Mouse (Mus musculus) CH12.LX (cell line): ENCODE measurements around the gene Sept1.

Experiments used
- BHLHE40 ChIP-seq: IDR thresholded peaks from 2 replicates; pipeline ENCODE4 v1.6.1; 2011; ENCODE audit warnings: mild to moderate bottlenecking, low read depth, low read length, improper control_type of control experiment
- CHD2 ChIP-seq: IDR thresholded peaks from 2 replicates; pipeline ENCODE4 v1.6.1; 2011; ENCODE audit warnings: low read length, improper control_type of control experiment
- CTCF ChIP-seq, 2 experiments: IDR thresholded peaks in 1 of 2; conservative IDR thresholded peaks in 1 of 2; 2 replicates each; pipeline ENCODE4 v1.5.1; 2011 to 2012; ENCODE audit warnings: low read depth in 2 of 2, low read length in 2 of 2, improper control_type of control experiment in 1 of 2, inconsistent platforms in 1 of 2, mild to moderate bottlenecking in 1 of 2, moderate library complexity in 1 of 2
- GABPA ChIP-seq: IDR thresholded peaks from 2 replicates; pipeline ENCODE4 v1.6.1; 2012; ENCODE audit warnings: low read depth, low read length, improper control_type of control experiment, inconsistent platforms; ENCODE audit not compliant: insufficient replicate concordance
- HCFC1 ChIP-seq: IDR thresholded peaks from 2 replicates; pipeline ENCODE4 v1.6.1; 2012; ENCODE audit warnings: low read depth, mild to moderate bottlenecking, inconsistent platforms, low read length, improper control_type of control experiment
- MAX ChIP-seq: IDR thresholded peaks from 2 replicates; pipeline ENCODE4 v1.6.1; 2011; ENCODE audit warnings: low read length, improper control_type of control experiment
- MXI1 ChIP-seq: IDR thresholded peaks from 2 replicates; pipeline ENCODE4 v1.6.1; 2011; ENCODE audit warnings: mild to moderate bottlenecking, low read depth, low read length, improper control_type of control experiment
- POLR2A ChIP-seq: IDR thresholded peaks from 2 replicates; pipeline ENCODE4 v1.6.1; 2011; ENCODE audit warnings: low read depth, mild to moderate bottlenecking, improper control_type of control experiment, low read length
- SMC3 ChIP-seq: IDR thresholded peaks from 2 replicates; pipeline ENCODE4 v1.6.1; 2011; ENCODE audit warnings: low read depth, low read length, improper control_type of control experiment
- TCF12 ChIP-seq: IDR thresholded peaks from 2 replicates; pipeline ENCODE4 v1.6.1; 2014; ENCODE audit warnings: low read depth, mild to moderate bottlenecking, inconsistent platforms, low read length, improper control_type of control experiment
- USF1 ChIP-seq: IDR thresholded peaks from 2 replicates; pipeline ENCODE4 v1.6.1; 2014; ENCODE audit warnings: low read depth, mild to moderate bottlenecking, inconsistent platforms, low read length, improper control_type of control experiment
- ZMIZ1 ChIP-seq: IDR thresholded peaks from 2 replicates; pipeline ENCODE4 v1.6.1; 2012; ENCODE audit warnings: low read depth, mild to moderate bottlenecking, inconsistent platforms, low read length, improper control_type of control experiment
- ZNF384 ChIP-seq: IDR thresholded peaks from 2 replicates; pipeline ENCODE4 v1.6.1; 2012; ENCODE audit warnings: low read depth, low read length, improper control_type of control experiment, inconsistent platforms

DNA sequence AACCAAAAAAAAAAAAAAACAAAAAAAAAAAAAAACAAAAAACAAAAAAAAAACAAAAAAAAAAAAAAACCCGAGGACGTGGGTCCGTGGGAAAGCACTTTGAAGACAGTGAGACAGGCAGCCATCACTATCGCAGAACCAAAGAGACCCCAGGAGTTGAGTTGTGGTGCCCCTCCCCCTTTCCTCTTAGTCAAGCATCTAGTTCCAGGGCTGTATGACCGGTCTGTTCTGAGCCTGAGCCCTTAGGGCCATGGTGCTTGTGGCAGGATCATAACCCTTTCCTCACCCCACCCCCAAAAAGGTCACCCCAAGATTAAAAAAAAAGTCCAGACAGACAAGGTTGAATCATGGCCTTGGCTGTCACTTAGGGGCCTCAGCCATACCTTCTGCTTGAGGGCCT lies 16.6 kb downstream of the Sept1 start:
- no peak for TF ChIP-seq POLR2A
- TF ChIP-seq ZNF384 = no peak
- TF ChIP-seq CHD2 = no peak
- no peak for TF ChIP-seq GABPA
- TF ChIP-seq HCFC1 = no peak
- TF ChIP-seq TCF12 = no peak
- TF ChIP-seq CTCF (conservative IDR thresholded peaks at IDR 0.05 in 1 of 2, IDR thresholded peaks at IDR 0.05 in 1 of 2; ENCODE audit: low read depth in 2 of 2, low read length in 2 of 2) = no peak
- no peak for TF ChIP-seq USF1
- no peak for TF ChIP-seq ZMIZ1
- no peak for TF ChIP-seq MAX
- no peak for TF ChIP-seq SMC3
- no peak for TF ChIP-seq BHLHE40
- TF ChIP-seq MXI1 = no peak
